Mouse (Mus musculus) megakaryocyte, embryonic 14.5 days (primary cell): ENCODE measurements around the gene Gpr35. TPM values are rescaled to one million over a fixed set of nuclear protein-coding genes. Genes with fewer than 3 reads are reported as not detected.

Experiments
- H3K27me3 ChIP-seq: replicated peaks from 2 replicates; pipeline ENCODE3; 2012; ENCODE audit warnings: inconsistent platforms
- H3K36me3 ChIP-seq: replicated peaks from 2 replicates; pipeline ENCODE3; 2012; ENCODE audit warnings: low read length, inconsistent platforms, mixed read lengths
- H3K4me1 ChIP-seq: 2 replicates; pipeline ENCODE4 v1.6.1; 2012; ENCODE audit warnings: inconsistent platforms
- H3K4me3 ChIP-seq: replicated peaks from 2 replicates; pipeline ENCODE3; 2012; ENCODE audit warnings: moderate library complexity, mild to moderate bottlenecking, inconsistent platforms
- H3K9me3 ChIP-seq: 2 replicates; pipeline ENCODE4 v1.6.1; 2012; ENCODE audit warnings: inconsistent platforms
- FLI1 ChIP-seq: IDR thresholded peaks from 2 replicates; pipeline ENCODE4 v1.6.1; 2012; ENCODE audit warnings: low read length, inconsistent platforms, mixed read lengths
- GATA1 ChIP-seq: IDR thresholded peaks from 3 replicates; pipeline ENCODE4 v1.6.1; 2012; ENCODE audit warnings: mixed read lengths, low read length, inconsistent platforms, borderline replicate concordance
- polyA plus RNA-seq: library from polyadenylated mRNA; stranded (reverse); fragments of >175 nt; gene quantifications from 2 replicates; pipeline ENCODE4 v1.2.3, GENCODE M21; 2012; ENCODE audit warnings: low replicate concordance; ENCODE audit not compliant: insufficient read depth

Gpr35 gene
- polyA plus RNA-seq, 1 experiment = 1.1 TPM

DNA sequence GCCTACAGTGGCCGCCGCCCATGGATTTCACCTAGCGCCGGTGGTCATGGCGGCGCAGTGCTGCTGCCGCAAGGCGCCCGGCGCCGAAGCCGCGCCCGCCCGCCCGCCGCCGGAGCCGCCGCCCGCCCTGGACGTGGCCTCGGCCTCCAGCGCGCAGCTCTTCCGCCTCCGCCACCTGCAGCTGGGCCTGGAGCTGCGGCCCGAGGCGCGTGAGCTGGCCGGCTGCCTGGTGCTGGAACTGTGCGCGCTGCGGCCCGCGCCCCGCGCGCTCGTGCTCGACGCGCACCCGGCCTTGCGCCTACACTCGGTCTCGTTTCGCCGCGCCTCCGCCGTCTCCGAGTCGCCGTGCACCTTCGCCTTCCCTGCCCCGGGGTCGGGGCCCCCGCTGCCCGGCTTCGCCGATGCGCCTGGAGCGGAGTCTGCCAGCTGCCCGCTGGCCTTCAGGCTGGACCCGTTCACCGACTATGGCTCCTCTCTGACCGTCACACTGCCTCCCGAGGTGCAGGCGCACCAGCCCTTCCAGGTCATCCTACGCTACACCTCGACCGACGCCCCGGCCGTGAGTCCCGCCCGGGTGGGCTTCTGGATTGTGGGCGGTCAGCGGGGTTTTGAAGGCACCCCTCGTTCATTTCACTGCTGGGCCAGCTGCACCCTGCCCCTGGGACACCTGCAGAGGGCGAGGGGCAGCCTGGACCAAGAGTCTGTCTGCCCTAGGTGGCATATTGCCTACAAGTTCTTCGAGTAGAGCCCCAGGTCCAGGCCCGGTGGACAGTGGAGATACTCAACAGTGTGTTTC, 39.5 kb upstream of the Gpr35 start:
- TF ChIP-seq FLI1 = no peak
- TF ChIP-seq GATA1 = no peak
- H3K4me3 ChIP-seq = peak overlapping the region; percentile 95
- peaks cover 62% of the 10 kb centered on the region for H3K4me1 ChIP-seq
- peaks cover 32% of the 10 kb centered on the region for H3K36me3 ChIP-seq
- no peaks in the 10 kb centered on the region for H3K9me3 ChIP-seq
- H3K27me3 ChIP-seq = peaks cover 3% of the 10 kb centered on the region

DNA sequence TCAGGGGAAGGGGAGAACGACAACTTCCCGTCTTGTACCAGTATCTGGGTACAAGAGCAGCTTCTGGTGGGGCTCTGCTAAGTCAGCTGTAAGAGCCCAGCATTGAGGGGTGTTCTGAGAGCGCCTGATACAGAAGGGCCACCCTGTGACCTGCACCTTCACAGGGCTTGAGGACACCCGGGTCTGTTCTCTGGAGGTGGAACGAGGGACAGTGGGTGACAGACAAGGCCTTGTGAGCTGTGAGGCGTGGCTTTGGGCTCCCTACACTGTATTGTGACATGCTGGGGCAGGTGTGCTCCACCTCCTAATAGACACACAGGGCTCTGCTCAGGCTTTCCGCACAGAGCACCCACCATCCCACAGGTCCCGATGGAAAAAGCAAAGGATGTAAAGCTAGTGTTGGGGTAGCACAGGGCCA, 38.9 kb upstream of the Gpr35 start:
- Histone ChIP-seq H3K36me3 (peaks cover 38% of the 10 kb centered on the region), H3K27me3 (peaks cover 3% of the 10 kb centered on the region)
- TF ChIP-seq FLI1 (no peak), GATA1 (no peak)

DNA sequence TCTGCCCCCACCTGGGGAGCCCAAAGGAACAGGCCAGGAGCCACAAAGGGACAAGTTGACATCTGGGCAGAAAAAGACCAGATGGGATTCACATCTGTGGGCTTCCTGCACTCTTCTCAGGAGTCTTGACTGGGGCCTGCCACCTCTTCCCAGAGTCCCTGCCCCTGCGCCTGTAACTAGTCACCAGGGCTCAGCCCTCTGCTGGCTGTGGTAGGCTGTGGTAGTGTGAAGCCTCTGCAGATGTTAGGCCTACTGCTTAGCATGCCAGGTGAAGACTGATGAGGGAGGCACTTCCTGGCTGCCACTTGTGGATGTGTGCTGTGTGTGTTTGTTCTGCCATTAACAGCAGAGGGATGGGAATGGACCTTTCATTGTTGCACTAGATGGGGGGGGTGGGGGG, 38.4 kb upstream of the Gpr35 start:
- peaks cover 53% of the 10 kb centered on the region for H3K4me1 ChIP-seq

More for the DNA sequence above, 38.9 kb upstream of the Gpr35 start:
- Histone ChIP-seq H3K9me3 (no peaks in the 10 kb centered on the region), H3K4me1 (peaks cover 59% of the 10 kb centered on the region), H3K4me3 (peak overlapping the region; percentile 95)

DNA sequence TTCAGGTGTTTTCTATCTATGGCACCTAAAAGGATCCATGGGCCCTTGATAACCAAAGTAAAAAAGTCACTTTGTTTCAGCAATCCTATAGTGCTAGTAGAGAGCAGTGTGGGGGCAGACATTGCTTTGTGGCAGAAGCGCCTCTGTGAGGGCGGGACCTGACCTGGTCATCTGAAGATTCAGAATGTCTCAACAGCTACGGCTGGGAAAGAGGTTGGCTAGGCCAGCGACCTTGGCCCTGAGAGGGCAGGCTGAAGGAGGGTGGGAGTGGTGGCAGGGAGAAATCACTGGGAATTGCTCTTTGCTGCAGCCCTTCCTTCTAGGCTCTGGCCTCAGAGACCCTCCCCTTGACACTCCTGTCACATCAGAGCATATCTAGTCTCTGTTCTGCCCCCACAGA, 36.4 kb upstream of the Gpr35 start:
- TF ChIP-seq GATA1 (no peak), FLI1 (no peak)
- Histone ChIP-seq H3K4me3 (no peak overlapping the region), H3K27me3 (peaks cover 3% of the 10 kb centered on the region), H3K4me1 (peaks cover 36% of the 10 kb centered on the region), H3K36me3 (peaks cover 63% of the 10 kb centered on the region), H3K9me3 (no peaks in the 10 kb centered on the region)

More for the DNA sequence above, 38.4 kb upstream of the Gpr35 start:
- H3K9me3 ChIP-seq = no peaks in the 10 kb centered on the region
- peaks cover 44% of the 10 kb centered on the region for H3K36me3 ChIP-seq
- peaks cover 3% of the 10 kb centered on the region for H3K27me3 ChIP-seq
- H3K4me3 ChIP-seq = peak overlapping the region; percentile 95
- no peak for TF ChIP-seq GATA1
- TF ChIP-seq FLI1 = no peak

DNA sequence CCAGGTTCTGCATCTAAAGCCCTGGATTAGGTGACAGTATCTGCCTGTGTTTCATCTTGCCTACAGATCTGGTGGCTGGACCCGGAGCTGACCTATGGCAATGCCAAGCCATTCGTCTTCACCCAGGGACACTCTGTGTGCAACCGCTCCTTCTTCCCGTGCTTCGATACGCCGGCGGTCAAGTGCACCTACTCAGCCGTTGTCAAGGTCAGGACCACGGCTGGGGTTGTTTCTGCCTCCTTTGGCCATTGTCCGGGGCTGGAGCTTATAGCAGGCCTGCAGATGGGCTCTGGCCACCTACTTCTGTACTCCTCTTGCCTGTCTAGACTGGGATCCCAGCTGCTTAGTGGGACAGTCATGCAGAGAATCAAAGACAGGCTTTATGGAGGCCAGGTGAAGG, 35.7 kb upstream of the Gpr35 start:
- no peak for TF ChIP-seq FLI1
- no peak for TF ChIP-seq GATA1
- H3K27me3 ChIP-seq = peaks cover 3% of the 10 kb centered on the region
- no peak overlapping the region for H3K4me3 ChIP-seq
- H3K36me3 ChIP-seq = peaks cover 71% of the 10 kb centered on the region
- peaks cover 36% of the 10 kb centered on the region for H3K4me1 ChIP-seq
- H3K9me3 ChIP-seq = no peaks in the 10 kb centered on the region

DNA sequence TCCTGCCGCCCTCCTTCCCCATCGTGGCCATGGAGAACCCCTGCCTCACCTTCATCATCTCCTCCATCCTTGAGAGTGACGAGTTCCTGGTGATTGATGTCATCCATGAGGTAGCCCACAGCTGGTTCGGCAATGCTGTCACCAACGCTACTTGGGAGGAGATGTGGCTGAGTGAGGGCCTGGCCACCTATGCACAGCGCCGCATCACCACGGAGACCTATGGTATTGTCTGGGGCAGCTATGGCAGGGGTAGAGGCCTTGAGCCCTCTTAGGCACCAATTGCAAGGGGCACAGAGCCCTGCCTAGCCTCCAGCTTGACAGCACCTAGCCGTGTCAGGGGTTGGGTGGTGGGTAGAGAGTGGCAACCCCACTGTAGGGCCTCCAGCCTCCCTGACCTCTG, 33.9 kb upstream of the Gpr35 start:
- no peak for TF ChIP-seq FLI1
- Histone ChIP-seq H3K9me3 (no peaks in the 10 kb centered on the region), H3K27me3 (no peaks in the 10 kb centered on the region), H3K36me3 (peaks cover 85% of the 10 kb centered on the region), H3K4me1 (peaks cover 34% of the 10 kb centered on the region), H3K4me3 (no peak overlapping the region)

DNA sequence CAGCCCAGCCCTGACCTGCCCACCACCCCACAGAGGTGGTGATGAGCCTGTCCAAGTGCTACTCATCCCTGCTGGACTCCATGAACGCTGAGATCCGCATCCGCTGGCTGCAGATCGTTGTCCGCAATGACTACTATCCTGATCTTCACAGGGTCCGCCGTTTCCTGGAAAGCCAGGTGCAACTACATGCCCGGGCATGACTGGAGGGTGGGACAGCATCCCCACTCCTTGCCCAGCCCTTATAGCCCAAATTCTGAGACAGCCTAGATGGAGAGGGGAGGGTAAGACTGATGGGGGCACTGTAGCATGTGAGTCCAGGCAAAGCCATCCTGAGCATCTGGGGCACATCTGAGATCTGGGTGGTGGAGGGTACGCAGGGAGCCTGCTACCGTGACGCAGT, 31.5 kb upstream of the Gpr35 start:
- peaks cover 7% of the 10 kb centered on the region for H3K27me3 ChIP-seq
- no peak for TF ChIP-seq FLI1
- TF ChIP-seq GATA1 = no peak
- no peaks in the 10 kb centered on the region for H3K9me3 ChIP-seq
- peak overlapping the region; percentile 25 for H3K4me3 ChIP-seq
- H3K36me3 ChIP-seq = peaks cover 72% of the 10 kb centered on the region
- H3K4me1 ChIP-seq = peaks cover 20% of the 10 kb centered on the region; the same call in 1 of the 2 replicates

DNA sequence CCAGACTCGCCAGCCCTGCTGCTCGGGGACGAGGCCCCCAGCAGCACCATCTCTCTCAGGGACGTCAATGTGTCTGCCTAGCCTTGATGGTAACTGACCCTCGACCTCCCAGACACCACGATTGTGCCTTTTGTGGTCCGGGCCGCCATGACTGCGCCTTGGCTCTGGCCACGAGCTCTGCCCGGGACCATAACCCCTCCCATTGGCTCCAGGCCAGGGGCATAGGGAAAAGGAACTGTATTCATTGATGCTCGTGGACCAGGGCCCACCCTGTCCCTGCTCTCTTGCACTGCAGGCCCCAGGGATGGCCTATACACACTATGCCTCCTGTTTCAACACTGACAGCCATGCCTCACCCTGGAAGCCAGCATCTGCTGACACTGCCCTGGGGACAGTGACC, 30.9 kb upstream of the Gpr35 start:
- Histone ChIP-seq H3K4me3 (no peak overlapping the region), H3K9me3 (peaks cover 4% of the 10 kb centered on the region; the same call in 1 of the 2 replicates), H3K36me3 (peaks cover 66% of the 10 kb centered on the region), H3K27me3 (peaks cover 7% of the 10 kb centered on the region), H3K4me1 (peaks cover 20% of the 10 kb centered on the region; the same call in 1 of the 2 replicates)
- no peak for TF ChIP-seq FLI1
- TF ChIP-seq GATA1 = no peak

DNA sequence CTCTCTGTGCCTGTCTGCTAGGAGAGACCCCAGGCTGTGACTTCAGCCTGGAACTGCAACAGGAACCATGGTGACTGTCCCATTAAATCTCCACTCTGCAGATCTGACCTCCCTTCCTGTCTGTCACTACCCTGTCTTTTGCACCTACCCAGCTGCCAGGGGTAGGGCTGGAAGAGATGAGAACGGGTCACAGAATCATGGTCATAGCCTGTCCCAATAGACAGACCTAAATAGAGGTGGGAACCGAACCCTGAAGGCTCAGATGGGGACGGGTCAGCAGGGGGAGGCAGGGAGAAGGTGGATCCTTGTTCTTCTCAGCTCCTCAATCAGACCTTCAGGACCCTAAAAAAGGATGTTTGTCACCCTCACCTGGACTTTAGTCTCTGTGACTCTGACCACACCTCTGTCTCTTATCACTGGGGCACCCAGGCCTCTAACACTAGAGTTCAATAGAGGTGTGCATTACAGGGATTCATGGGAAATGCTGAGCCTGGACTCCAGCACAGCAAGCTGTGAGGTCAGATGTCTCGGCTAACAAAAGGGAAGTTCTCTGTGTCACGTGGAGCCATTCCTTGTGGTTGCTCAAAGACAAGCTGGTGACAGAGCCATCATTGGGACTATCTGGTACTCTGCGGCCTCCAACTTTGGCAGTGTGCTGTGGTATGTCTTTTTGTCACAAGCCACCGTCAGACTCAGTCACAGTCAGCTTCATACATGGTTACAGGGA, 30.0 kb upstream of the Gpr35 start:
- H3K27me3 ChIP-seq = peaks cover 7% of the 10 kb centered on the region
- peaks cover 20% of the 10 kb centered on the region; the same call in 1 of the 2 replicates for H3K4me1 ChIP-seq
- no peak overlapping the region for H3K4me3 ChIP-seq
- H3K36me3 ChIP-seq = peaks cover 57% of the 10 kb centered on the region
- TF ChIP-seq GATA1 (no peak), FLI1 (no peak)
- H3K9me3 ChIP-seq = peaks cover 10% of the 10 kb centered on the region

DNA sequence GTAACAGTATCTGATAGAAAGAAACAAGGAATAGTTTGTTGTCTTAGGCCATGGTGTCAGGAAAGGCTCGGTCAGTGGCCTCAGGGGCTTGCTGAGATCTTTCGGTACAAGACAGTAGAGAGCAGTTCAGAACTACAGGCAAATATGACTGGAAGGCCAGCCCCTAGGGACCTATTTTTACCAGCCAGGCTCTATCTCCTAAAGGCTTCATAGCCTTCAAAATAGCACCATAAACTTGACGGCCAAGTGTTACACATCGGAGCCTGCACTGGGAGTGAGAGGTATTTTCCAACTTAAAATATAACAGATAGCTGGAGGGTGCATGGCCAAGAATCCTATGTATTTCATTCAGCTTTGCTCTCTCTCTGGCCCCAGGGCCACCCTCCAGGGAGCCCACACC, 29.2 kb upstream of the Gpr35 start:
- peaks cover 49% of the 10 kb centered on the region for H3K36me3 ChIP-seq
- peaks cover 16% of the 10 kb centered on the region for H3K9me3 ChIP-seq
- TF ChIP-seq FLI1 (no peak), GATA1 (no peak)
- no peak overlapping the region for H3K4me3 ChIP-seq
- peaks cover 7% of the 10 kb centered on the region for H3K27me3 ChIP-seq
- H3K4me1 ChIP-seq = peaks cover 20% of the 10 kb centered on the region; the same call in 1 of the 2 replicates
